Mouse (Mus musculus): ENCODE data around the gene Opa3. TPM values are rescaled to one million over a fixed set of nuclear protein-coding genes. Genes with fewer than 3 reads are reported as not detected.

Gene Opa3
- total RNA-seq, 2 experiments from 2014 or later: 26.5 to 26.6 TPM

DNA sequence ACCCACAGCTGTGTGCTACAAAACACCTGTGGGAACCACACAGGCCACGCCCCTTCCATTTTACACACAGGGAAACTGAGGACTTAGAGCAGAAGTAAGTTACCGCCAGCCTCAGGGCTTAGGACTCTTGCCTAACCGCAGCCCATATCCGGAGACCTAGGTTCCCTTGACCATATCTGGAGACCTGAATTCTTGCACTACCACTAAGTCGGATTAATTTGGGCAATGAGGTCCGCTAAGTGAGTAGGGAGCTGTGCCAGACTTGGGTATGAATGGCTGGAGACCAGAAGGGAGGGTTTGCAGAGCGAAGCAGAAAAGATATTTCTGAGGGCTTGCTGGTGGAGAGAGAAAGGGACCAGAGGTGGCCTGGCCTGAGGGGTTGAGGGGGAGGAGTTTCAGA, 13.8 kb upstream of the Opa3 start:
- DNase-seq: no peak

DNA sequence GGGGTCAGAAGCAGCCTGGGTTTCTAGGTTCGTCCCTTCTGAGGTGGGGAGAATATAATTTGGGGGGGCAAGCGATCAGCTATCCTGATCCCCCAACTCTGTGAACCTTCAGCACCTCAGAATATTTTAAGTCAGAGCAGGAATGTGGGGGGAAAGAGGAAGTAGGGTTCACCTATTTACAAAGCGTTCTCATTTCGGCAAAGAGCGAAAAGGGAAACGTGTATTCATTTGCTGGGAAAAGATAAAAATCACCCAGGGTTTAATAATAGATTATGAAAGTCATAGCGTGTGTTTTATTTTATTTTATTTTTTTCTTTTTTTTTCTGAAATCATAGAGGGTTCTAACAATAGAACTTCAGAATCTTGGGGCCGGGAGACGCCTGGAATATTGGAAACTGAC, 13.2 kb upstream of the Opa3 start:
- DNase-seq: no peak

GRCm38 (mm10) chr7:19217492-19217891, 10.6 kb upstream of the Opa3 start:
- DNase-seq: no peak

DNA sequence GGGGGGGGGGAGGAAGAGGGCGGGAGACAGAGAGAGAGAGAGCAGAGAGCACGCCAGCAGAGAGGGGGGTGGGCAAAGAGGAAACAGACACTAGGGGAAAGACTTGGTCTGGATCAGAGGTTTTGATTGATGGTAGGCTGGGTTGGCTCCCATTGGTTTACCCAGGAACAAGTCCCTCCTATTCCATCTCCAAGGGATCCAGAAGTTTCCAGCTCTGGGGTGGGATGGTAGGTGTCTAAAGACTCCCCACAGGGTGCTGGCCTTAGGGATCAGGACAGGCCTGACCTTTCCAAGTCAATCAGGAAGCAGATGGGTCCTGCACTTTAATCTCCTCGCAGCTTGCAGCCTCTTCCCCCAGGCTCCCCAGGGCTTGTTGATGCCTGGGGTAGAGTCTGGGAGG, 10.2 kb upstream of the Opa3 start:
- no peak for DNase-seq

DNA sequence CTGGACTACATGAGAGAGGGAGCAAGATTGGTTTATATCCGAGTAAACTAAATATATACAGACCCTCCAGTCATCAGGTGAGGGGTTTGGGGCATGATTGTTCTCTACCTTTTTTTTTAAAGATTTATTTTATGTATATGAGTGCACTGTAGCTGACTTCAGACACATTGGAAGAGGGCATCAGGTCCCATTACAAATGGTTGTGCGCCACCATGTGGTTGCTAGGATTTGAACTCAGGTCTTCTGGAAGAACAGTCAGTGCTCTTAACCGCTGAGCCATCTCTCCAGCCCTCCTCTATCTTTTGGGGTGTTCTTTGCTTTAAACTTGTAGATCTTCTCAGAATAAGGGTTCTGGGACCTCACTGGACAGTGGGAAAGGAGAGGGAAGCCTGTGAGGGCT, 8.1 kb upstream of the Opa3 start:
- DNase-seq: no peak

DNA sequence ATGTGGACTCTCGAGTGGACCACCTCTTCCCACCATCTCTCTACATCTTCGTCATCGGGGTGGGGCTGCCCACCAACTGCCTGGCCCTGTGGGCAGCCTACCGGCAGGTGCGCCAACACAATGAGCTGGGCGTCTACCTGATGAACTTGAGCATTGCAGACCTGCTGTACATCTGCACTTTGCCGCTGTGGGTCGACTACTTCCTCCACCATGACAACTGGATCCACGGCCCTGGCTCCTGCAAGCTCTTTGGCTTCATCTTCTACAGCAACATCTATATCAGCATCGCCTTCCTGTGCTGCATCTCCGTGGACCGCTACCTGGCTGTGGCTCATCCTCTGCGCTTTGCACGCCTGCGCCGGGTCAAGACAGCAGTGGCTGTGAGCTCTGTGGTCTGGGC, 5.9 kb upstream of the Opa3 start:
- DNase-seq: no peak

DNA sequence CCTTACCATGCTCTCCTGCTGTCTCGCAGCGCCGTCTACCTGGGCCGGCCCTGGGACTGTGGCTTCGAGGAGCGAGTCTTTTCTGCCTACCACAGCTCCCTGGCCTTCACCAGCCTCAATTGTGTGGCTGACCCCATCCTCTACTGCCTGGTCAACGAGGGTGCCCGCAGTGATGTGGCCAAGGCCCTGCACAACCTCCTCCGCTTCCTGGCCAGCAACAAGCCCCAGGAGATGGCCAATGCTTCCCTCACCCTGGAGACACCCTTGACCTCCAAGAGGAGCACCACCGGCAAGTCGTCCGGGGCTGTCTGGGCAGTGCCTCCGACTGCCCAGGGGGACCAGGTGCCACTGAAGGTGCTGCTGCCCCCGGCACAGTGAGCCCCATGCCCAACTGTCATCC, 5.3 kb upstream of the Opa3 start:
- DNase-seq: no peak

- no peak for DNase-seq
Measured at GRCm38 (mm10) chr7:19224933-19225332, 3.2 kb upstream of the Opa3 start.

DNA sequence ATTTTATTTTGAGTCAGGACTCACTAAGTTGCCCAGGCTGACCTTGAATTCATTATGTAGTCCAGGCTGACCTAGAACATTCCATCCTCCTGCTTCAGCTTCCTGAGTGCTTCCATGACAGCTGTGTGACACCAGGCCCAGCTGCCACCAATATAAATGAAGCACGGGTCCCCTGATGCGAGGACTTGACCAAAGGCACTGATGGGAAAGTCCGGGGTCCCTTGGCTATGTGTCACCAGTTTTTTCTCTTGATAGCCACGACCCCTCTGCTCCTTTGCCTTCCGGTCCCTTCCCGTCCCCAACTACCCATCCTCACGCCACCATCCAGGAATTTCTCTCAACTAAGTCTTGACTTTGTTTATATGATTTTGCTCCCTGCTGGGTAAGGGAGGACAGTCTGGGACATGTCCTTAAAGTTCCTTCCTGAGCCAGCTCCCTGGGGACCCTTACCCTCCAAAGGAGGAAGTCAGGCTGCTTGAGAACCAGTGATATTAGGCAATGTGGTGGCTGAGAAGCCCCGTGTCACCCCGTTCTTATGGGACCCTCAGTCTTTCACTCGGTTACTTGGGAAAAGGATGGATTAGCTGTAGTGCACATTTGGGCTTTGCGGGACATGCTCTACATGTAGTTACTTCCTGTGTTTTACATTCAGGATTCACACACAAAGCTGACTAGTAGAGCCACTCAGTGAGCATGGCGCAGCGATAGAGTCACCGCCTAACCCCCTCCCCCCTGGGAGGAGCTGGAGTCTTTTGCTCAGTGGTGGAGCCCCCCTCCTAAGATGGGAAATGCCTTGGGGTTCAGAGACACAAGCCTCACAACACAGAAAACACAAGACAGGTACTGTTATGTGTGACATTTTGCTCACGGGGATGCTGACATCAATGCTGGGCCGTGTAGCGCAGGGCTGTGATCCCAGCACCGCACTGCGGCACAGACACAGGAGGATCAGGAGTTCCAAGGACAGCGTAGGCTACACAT, 1.0 kb upstream of the Opa3 start:
- peak; percentile 58 for DNase-seq

DNA sequence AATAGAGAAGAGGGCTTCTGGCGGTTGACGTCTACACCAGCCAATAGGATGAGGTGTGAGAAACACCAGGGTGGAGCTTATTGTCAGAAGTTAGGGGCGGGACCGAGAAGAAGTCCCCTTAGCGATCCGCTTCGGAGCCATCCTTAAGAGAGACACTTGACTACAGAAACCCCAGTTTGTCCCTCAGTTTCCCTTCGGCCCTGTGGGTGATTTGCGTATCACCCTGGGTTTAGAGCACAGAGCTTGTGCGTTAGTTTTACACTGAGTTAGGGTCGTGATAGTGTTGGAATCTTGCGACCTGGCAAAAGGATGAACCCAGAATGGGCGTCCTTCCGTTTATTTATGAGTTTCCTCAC, 637 bp downstream of the Opa3 start:
- no peak for DNase-seq

DNA sequence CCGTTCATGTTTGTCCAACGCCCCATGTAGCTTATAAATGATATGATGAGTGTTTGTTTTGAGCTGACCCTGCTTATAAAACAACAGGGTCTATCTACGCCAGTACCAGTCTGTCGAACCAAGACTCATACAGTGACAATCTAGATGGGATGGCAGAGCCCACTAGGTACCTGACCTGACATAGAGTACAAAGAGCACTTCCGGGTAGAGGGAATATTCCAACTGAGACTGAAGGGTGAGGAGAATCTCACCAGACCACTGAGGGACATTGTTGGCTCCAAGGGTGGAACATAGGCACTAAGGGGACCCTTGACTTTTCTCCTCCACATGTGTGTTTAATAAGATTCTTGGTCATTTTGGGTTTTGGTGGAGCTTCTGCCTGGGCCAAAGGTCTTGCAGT, 1.3 kb downstream of the Opa3 start:
- DNase-seq: no peak

GRCm38 (mm10) chr7:19230041-19230580, 2.0 kb downstream of the Opa3 start:
- DNase-seq: no peak

DNA sequence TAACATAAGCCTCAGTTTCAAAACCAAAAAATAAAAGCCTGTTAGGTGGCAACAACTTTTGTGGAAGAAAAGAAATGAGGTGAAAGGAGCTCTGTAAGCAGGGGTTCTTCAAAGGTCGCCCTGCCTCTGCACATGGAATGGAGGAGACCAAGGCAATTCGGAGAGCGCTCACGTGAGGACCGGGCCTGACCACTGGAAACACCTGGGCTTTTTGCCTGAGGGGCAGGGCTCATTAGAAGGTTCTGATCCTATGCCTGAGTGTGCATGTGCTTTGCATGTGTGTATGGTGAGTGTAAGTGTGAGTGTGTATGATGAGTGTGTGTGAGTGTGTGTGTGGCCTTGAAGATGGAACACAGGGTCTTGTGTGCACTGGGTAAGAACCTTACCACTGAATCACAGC, 2.8 kb downstream of the Opa3 start:
- no peak for DNase-seq

GRCm38 (mm10) chr7:19231849-19232248, 3.7 kb downstream of the Opa3 start:
- no peak for DNase-seq

- DNase-seq: no peak
Measured at GRCm38 (mm10) chr7:19234652-19235051, 6.5 kb downstream of the Opa3 start.

GRCm38 (mm10) chr7:19235092-19235671, 7.0 kb downstream of the Opa3 start:
- DNase-seq: no peak

GRCm38 (mm10) chr7:19236411-19236810, 8.3 kb downstream of the Opa3 start:
- peak; percentile 29 for DNase-seq

GRCm38 (mm10) chr7:19238344-19238743, 10.2 kb downstream of the Opa3 start:
- DNase-seq: no peak

DNA sequence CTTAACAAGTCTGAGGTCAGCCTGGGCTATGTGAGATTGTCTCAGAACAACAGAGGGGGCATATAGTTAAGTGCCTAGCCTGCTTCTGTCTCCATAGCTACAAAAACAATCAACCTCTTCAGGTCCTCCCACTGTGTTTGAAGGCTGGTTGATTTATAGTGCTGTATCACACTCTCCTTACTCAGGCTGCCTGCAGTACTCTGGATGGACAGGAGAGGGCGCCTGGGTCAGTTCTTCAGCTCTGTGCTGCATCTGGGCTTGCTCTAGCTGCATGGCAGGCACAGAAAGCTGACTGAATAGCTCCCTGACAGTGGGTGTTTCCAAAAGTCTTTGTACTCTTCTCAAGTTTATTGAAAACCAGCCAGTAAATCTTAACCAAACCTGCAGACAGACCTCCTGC, 11.3 kb downstream of the Opa3 start:
- DNase-seq: peak; percentile 94

- no peak for DNase-seq
Measured at GRCm38 (mm10) chr7:19239986-19240385, 11.9 kb downstream of the Opa3 start.

DNA sequence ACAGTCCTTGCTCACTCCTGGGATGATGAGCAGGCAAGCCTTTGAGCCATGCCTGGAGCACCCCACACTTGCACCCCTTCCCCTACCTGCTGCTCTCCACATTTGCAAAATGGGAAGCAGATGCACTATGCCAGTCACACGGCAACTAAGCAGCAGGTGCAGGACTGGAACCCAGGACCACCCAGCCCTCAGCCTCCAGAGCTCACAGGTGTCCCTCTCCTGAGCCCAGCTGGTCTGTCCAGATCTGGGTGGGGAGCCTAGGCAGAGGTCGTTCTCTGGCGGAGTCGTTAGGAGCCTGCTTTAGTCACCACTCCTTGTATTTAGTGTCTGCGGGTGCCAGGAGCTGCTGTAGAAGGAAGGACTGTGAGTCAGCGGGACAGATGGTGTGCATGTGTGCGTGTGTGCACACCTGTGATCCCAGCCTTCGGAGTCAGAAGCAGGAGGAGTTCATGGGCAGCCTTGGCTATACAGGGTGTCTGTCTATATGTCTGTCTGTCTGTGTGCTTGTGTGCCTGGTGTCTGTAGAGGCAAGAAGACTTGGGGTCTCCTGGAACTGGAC, 12.8 kb downstream of the Opa3 start:
- DNase-seq: no peak

DNA sequence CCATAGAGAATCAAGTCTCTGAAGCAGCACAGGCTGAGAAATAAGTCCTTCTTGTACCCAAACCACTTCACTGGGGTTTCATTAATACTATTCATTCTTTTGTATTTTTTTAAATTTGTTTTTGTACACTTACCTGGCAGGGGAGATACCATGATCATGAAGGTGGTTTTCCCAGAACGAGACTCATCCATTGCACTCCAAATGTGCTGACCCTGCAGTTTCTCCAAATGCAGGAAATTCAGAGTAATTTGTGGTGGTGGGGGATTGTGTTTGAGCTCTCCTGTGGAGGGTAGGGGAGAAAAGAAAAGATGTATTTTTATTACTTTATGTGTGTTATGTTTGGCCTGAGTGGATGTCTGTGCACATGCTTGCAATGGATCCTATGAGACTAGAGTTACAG, 13.9 kb downstream of the Opa3 start:
- DNase-seq: no peak

GRCm38 (mm10) chr7:19243858-19244257, 15.7 kb downstream of the Opa3 start:
- DNase-seq: no peak
